Mouse (Mus musculus) myocyte (in vitro differentiated cells): Measurements from ENCODE around the gene Vpreb3.

Source experiments
- CEBPB ChIP-seq: IDR thresholded peaks from 2 replicates; pipeline ENCODE4 v1.6.1; 2011; ENCODE audit warnings: mild to moderate bottlenecking, moderate library complexity; ENCODE audit not compliant: poor library complexity, insufficient read depth, severe bottlenecking
- E2F4 ChIP-seq: IDR thresholded peaks from one replicate; pipeline ENCODE4 v1.6.1; 2011; ENCODE audit warnings: mild to moderate bottlenecking, control low read depth, moderate library complexity; ENCODE audit not compliant: insufficient read depth
- MAX ChIP-seq: IDR thresholded peaks from one replicate; pipeline ENCODE4 v1.6.1; 2011; ENCODE audit warnings: low read depth, mild to moderate bottlenecking, control low read depth
- MYOD1 ChIP-seq, 3 experiments: IDR thresholded peaks; one replicate each; pipeline ENCODE4 v1.6.1; 2011; ENCODE audit warnings: control low read depth in 2 of 3, low read depth in 2 of 3, mild to moderate bottlenecking in 2 of 3, moderate library complexity in 1 of 3; ENCODE audit not compliant: insufficient read length in 2 of 3, control insufficient read depth in 1 of 3
- MYOG ChIP-seq, 3 experiments: IDR thresholded peaks; one replicate each; pipeline ENCODE4 v1.6.1; 2011; ENCODE audit warnings: control low read depth in 2 of 3, low read depth in 2 of 3, mild to moderate bottlenecking in 2 of 3; ENCODE audit not compliant: insufficient read length in 2 of 3, control insufficient read depth in 1 of 3, insufficient read depth in 1 of 3
- POLR2A ChIP-seq: IDR thresholded peaks from one replicate; pipeline ENCODE4 v1.6.1; 2011; ENCODE audit warnings: low read depth, mild to moderate bottlenecking, control low read depth, moderate library complexity; ENCODE audit not compliant: insufficient read length
- POLR2AphosphoS2 ChIP-seq: IDR thresholded peaks from one replicate; pipeline ENCODE4 v1.6.1; 2011; ENCODE audit warnings: low read depth, control low read depth; ENCODE audit not compliant: insufficient read length
- REST ChIP-seq: IDR thresholded peaks from one replicate; pipeline ENCODE4 v1.6.1; 2011; ENCODE audit warnings: mild to moderate bottlenecking, control low read depth, moderate library complexity; ENCODE audit not compliant: insufficient read depth, insufficient read length
- SRF ChIP-seq: IDR thresholded peaks from one replicate; pipeline ENCODE4 v1.6.1; 2011; ENCODE audit warnings: low read depth; ENCODE audit not compliant: control insufficient read depth, insufficient read length
- TCF12 ChIP-seq: IDR thresholded peaks from one replicate; pipeline ENCODE4 v1.6.1; 2011; ENCODE audit warnings: mild to moderate bottlenecking, control low read depth; ENCODE audit not compliant: poor library complexity, insufficient read depth, severe bottlenecking
- TCF3 ChIP-seq: IDR thresholded peaks from one replicate; pipeline ENCODE4 v1.6.1; 2011; ENCODE audit warnings: low read depth, control low read depth; ENCODE audit not compliant: insufficient read length
- USF1 ChIP-seq: IDR thresholded peaks from one replicate; pipeline ENCODE4 v1.6.1; 2011; ENCODE audit warnings: low read depth, mild to moderate bottlenecking, control low read depth, moderate library complexity

DNA sequence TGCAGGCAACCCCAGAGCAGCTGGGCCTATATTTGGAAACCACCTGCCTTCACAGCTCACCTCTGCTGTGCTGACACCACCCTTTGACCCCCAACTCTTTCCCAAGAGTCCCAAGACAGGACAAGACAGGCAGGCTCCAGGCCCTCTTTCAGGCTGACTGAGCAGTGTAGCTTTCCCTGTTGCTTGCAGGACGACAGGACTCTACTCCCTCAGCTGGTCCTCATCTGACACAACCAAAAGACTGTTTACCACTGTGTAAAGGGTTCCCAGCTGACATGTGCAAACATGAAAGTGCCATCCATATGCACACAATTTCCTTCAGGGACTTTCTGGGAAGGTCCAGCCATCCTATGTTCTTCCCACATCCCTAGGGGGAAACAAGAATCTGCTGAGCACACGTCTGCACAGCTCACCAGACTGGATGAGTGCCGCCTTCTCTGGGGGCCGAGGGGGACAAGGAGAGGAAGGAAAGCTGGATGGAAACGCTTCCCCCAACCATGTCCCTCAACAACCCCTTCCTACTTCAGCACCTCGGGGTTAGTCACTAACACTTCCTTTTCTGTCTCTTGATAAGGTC lies 29.8 kb upstream of the Vpreb3 start:
- TF ChIP-seq POLR2A (no peak), MAX (no peak), TCF12 (peak; percentile 4), E2F4 (no peak), CEBPB (no peak), USF1 (no peak), MYOD1 (IDR thresholded peaks at IDR 0.05; ENCODE audit: control insufficient read depth in 1 of 3, insufficient read length in 2 of 3, low read depth in 2 of 3) (peak in 1 of 3 experiments; percentile 89), TCF3 (no peak), POLR2AphosphoS2 (peak; percentile 10), MYOG (IDR thresholded peaks at IDR 0.05; ENCODE audit: control insufficient read depth in 1 of 3, insufficient read depth in 1 of 3, insufficient read length in 2 of 3, low read depth in 2 of 3) (peak in 1 of 3 experiments; percentile 41), SRF (no peak), REST (no peak)
